Mouse (Mus musculus) small intestine, adult 2 months (tissue): ENCODE results near the gene Rpp25l.

Experiments
- CTCF ChIP-seq: fragments of 200-500 bp; IDR thresholded peaks from 2 replicates; pipeline ENCODE4 v1.5.1; 2012; ENCODE audit warnings: low read depth, mild to moderate bottlenecking, control low read depth, inconsistent platforms, low read length, moderate library complexity, mixed read lengths; ENCODE audit not compliant: insufficient replicate concordance, insufficient read length; ENCODE audit errors: extremely low read depth
- POLR2A ChIP-seq: fragments of 200-500 bp; IDR thresholded peaks from 2 replicates; pipeline ENCODE4 v1.6.1; 2012; ENCODE audit warnings: low read depth, mild to moderate bottlenecking, control low read depth, inconsistent platforms, low read length, moderate library complexity

- no peak for TF ChIP-seq CTCF
- TF ChIP-seq POLR2A = peak; percentile 88
These were observed 9.6 kb upstream of the Rpp25l start, which contains the start of gene Dctn3 for GRCm38 (mm10) chr4:41722918-41723351.
